Mouse (Mus musculus): ENCODE data around the gene Mybphl. TPM values are rescaled to one million over a fixed set of nuclear protein-coding genes. Genes with fewer than 3 reads are reported as not detected.

The Mybphl gene
- total RNA-seq, 2 experiments from 2014 or later, result 1.0 TPM; not detected in 1

DNA sequence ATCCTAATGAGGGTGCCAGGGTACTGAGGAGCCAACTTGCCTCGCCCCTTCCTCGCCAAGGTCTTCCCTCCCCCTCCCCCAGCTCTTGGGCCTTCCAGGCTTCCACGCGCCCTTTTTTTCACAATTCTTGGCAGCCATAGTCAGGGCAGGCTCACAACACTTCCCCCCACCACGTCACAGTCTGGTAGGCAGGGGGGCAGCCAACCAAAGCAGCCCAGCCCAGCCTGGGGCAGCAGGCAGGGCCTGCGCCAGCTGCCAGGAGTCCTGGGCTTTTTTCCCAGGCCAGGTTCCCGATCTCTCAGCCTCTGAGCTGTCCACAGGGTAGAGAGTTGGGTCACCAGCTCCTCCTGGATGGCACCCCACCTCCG, 47.0 kb downstream of the Mybphl start:
- Histone ChIP-seq H3K4me3 (peak overlapping the region; percentile 44), H3K27ac (peak overlapping the region; percentile 70)
- DNase-seq (ENCODE audit: extremely low spot score in 1 of 2, low spot score in 2 of 2), result peak in 1 of 2 experiments; percentile 60
- TF ChIP-seq CTCF (IDR thresholded peaks at IDR 0.05), result no peak
- intact Hi-C loops (cut with DNase I), result no loop called here

- Histone ChIP-seq H3K4me3 (no peak overlapping the region), H3K27ac (no peak overlapping the region)
- TF ChIP-seq CTCF (IDR thresholded peaks at IDR 0.05), result no peak
- no peak for DNase-seq (ENCODE audit: extremely low spot score in 1 of 2, low spot score in 2 of 2)
- intact Hi-C loops (cut with DNase I), result no loop called here
These were observed 49.1 kb downstream of the Mybphl start for GRCm38 (mm10) chr3:108413634-108414360.

DNA sequence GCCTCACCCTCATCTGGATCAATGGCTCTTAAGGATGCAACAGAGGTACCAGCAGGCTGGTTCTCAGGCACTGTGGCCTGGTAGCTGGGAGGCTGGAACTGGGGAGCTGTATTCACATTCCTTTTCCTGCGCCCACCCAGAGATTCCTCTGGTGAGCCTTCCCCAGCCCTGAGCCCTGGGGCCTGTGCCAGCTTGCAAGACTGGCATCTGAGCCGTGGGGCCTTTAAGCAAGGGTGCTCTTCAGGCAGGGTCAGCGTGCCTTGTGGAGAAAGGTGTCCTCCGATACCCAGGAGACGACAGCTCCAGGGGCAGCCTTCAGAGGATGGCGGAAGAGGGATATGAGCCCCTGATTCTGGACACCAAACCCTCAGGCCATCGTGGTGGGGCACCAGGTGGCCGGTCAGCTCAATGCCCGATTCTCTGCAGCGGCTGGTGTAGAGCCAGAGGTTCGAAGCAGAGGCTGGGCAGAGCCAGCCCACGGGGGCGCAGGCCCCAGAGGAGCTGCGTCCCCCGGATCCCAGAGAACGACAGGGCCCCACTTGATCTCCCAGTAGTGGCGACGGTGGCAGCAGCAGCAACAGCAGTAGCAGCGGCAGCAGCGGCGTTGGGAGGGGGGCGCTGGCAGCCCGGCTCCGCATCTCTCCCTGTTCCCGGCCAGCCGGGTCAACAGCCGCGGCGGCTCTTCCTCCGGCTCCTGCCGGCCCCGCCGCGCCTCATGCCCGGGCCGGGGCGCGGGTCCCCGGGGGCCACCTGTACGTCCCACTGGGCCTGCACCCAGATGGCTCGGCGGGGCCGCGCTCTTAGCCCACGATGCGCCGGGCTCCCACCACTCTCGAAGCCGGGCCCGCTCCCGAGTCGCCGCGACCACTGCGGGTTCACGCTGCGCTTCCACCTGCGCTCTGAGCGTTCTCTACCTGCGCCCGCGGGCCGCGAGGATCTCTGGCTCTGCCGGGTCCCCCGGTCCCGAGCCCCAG, 50.4 kb downstream of the Mybphl start, which contains the start of gene Celsr2:
Gene Celsr2 (minus strand): TSS at position 696 of the 974 bp plus-strand sequence.
- no peak for TF ChIP-seq CTCF (IDR thresholded peaks at IDR 0.05)
- H3K4me3 ChIP-seq, result peak within 1 kb of the TSS; percentile 92
- H3K27ac ChIP-seq, result peak within 1 kb of the TSS; percentile 91
- peak; percentile 55 to 56 for DNase-seq (ENCODE audit: extremely low spot score in 1 of 2, low spot score in 2 of 2)
- intact Hi-C loops (cut with DNase I), result no loop called here

- intact Hi-C loops (cut with DNase I), result no loop called here
- TF ChIP-seq CTCF (IDR thresholded peaks at IDR 0.05), result no peak; the same call in 1 of the 2 replicates
- Histone ChIP-seq H3K4me3 (peak overlapping the region; percentile 92), H3K27ac (peak overlapping the region; percentile 91)
- DNase-seq (ENCODE audit: extremely low spot score in 1 of 2, low spot score in 2 of 2), result peak; percentile 89 to 90
These were observed 51.1 kb downstream of the Mybphl start for GRCm38 (mm10) chr3:108415831-108416223.

GRCm38 (mm10) chr3:108423006-108423405, 58.3 kb downstream of the Mybphl start:
- no peak overlapping the region for H3K4me3 ChIP-seq
- H3K27ac ChIP-seq, result no peak overlapping the region; the same call in 1 of the 2 replicates
- no peak for DNase-seq (ENCODE audit: extremely low spot score in 1 of 2, low spot score in 2 of 2)
- no peak for TF ChIP-seq CTCF (IDR thresholded peaks at IDR 0.05)
- intact Hi-C loops (cut with DNase I), result no loop called here

- peak in 1 of 2 experiments; percentile 63 for DNase-seq (ENCODE audit: extremely low spot score in 1 of 2, low spot score in 2 of 2)
- intact Hi-C loops (cut with DNase I), result no loop called here
- H3K27ac ChIP-seq, result peak overlapping the region; percentile 58
- TF ChIP-seq CTCF (IDR thresholded peaks at IDR 0.05), result no peak
- H3K4me3 ChIP-seq, result no peak overlapping the region
These were observed 59.4 kb downstream of the Mybphl start for GRCm38 (mm10) chr3:108423844-108424801.

DNA sequence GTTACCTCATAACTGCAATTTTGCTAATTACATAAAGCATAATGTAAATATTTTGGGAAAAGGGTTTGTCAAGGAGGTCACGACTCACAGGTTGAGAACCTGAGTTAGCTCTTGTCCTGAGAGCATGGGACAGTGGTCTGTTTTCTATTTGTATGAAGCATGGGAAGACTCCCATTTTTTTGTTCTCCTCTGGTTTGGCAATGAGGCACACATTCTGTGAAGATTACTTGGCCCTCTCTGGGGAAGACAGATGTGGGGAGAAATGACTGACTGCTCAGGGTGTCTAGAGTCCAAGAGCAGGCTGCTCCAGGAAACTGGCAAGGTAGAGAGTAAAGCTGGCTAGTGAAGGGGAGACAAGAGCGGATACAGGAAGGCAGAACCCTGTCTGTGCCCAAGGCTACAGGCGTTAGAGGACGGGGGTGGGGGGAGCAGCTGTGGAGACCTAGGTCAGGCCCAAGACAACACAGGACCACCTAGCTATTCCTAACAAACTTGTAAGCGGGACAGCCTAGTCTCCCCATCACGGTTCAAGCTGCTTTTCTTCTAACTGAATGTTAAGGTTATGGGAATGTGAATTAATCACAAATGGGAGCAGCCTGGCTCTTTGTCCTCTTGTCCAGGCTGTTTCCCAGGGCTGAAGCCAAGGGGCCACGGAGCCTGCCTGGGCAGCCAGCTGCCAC, 60.4 kb downstream of the Mybphl start:
- DNase-seq (ENCODE audit: extremely low spot score in 1 of 2, low spot score in 2 of 2), result no peak
- intact Hi-C loops (cut with DNase I), result no loop called here
- H3K27ac ChIP-seq, result no peak overlapping the region
- no peak overlapping the region for H3K4me3 ChIP-seq
- TF ChIP-seq CTCF (IDR thresholded peaks at IDR 0.05), result no peak

GRCm38 (mm10) chr3:108425624-108426018, 60.9 kb downstream of the Mybphl start:
- no peak overlapping the region for H3K27ac ChIP-seq
- no peak overlapping the region for H3K4me3 ChIP-seq
- intact Hi-C loops (cut with DNase I), result no loop called here
- no peak for DNase-seq (ENCODE audit: extremely low spot score in 1 of 2, low spot score in 2 of 2)
- TF ChIP-seq CTCF (IDR thresholded peaks at IDR 0.05), result no peak

Other genes starting within 250 kb of the Mybphl start
- gene Gnai3, start 218.8 kb upstream of the Mybphl start, total RNA-seq (2021), result 10 to 100 TPM; 26.9 to 28.6 TPM
- gene Gpr61, start 210.0 kb upstream of the Mybphl start, total RNA-seq (2021), result 10 to 100 TPM; 17.0 to 19.0 TPM
- gene Amigo1, start 178.6 kb upstream of the Mybphl start, total RNA-seq (2021), result 10 to 100 TPM; 80.2 to 82.8 TPM
- 10 to 100 TPM; 18.8 to 20.7 TPM for gene Cyb561d1, start 163.7 kb upstream of the Mybphl start, total RNA-seq (2021)
- 10 to 100 TPM; 30.6 to 32.8 TPM for gene Atxn7l2, start 154.0 kb upstream of the Mybphl start, total RNA-seq (2021)
- gene Sypl2, start 138.3 kb upstream of the Mybphl start, total RNA-seq (2021), result 1 to 10 TPM; 1.7 to 2.0 TPM
- gene Psma5, start 108.0 kb upstream of the Mybphl start, total RNA-seq (2021), result 10 to 100 TPM; 64.9 to 80.9 TPM
- 100 to 1,000 TPM; 310 to 316 TPM for gene Sort1, start 80.8 kb upstream of the Mybphl start, total RNA-seq (2021)
- gene Psrc1, start 18.9 kb downstream of the Mybphl start, total RNA-seq (2021), result 10 to 100 TPM; 18.9 to 21.2 TPM
- 100 to 1,000 TPM; 163 to 185 TPM for gene Celsr2, start 50.6 kb downstream of the Mybphl start, total RNA-seq (2021)
- 100 to 1,000 TPM; 216 to 222 TPM for gene Sars, start 80.3 kb downstream of the Mybphl start, total RNA-seq (2021)
- 1 to 10 TPM; 2.4 to 2.5 TPM for gene 1700013F07Rik, start 169.2 kb downstream of the Mybphl start, total RNA-seq (2021)
- 10 to 100 TPM; 33.5 to 35.2 TPM for gene 5330417C22Rik, start 171.6 kb downstream of the Mybphl start, total RNA-seq (2021)
- gene Tmem167b, start 197.6 kb downstream of the Mybphl start, total RNA-seq (2021), result 10 to 100 TPM; 40.9 to 46.1 TPM
- gene Taf13, start 206.8 kb downstream of the Mybphl start, total RNA-seq (2021), result 10 to 100 TPM; 24.9 to 25.0 TPM
- 100 to 1,000 TPM; 125 to 135 TPM for gene Wdr47, start 226.4 kb downstream of the Mybphl start, total RNA-seq (2021)